Mouse (Mus musculus) heart, embryonic 15.5 days (tissue): ENCODE data around the gene Borcs7. TPM values are rescaled to one million over a fixed set of nuclear protein-coding genes. Genes with fewer than 3 reads are reported as not detected.
A peak's percentile ranks its signal among the peaks of the same experiment; 100 is the strongest.

Source experiments
- ATAC-seq: fragments of 200-750 bp; cut with Nextera tagmentation; replicated peaks from 2 replicates; pipeline ENCODE4 v1.8.0; 2017; ENCODE audit warnings: low read depth, moderate TSS enrichment; ENCODE audit not compliant: insufficient number of reproducible peaks, insufficient read depth, low FRiP score
- H3K27ac ChIP-seq: fragments of 300-500 bp; sonication (generic); 2 replicates; pipeline ENCODE4 v1.5.1; 2015; ENCODE audit warnings: mild to moderate bottlenecking, inconsistent platforms
- H3K27me3 ChIP-seq: fragments of 300-500 bp; sonication (generic); 2 replicates; pipeline ENCODE4 v1.6.1; 2015; ENCODE audit warnings: inconsistent platforms
- H3K36me3 ChIP-seq: fragments of 300-500 bp; sonication (generic); 2 replicates; pipeline ENCODE4 v1.6.1; 2015; ENCODE audit warnings: mild to moderate bottlenecking, inconsistent platforms
- H3K4me1 ChIP-seq: fragments of 300-500 bp; sonication (generic); replicated peaks from 2 replicates; pipeline ENCODE4 v1.6.1; 2015; ENCODE audit warnings: inconsistent platforms
- H3K4me2 ChIP-seq: fragments of 300-500 bp; sonication (generic); 2 replicates; pipeline ENCODE4 v1.6.1; 2015; ENCODE audit warnings: inconsistent platforms, mild to moderate bottlenecking, moderate library complexity
- H3K4me3 ChIP-seq: fragments of 300-500 bp; sonication (generic); 2 replicates; pipeline ENCODE4 v1.5.1; 2015; ENCODE audit warnings: mild to moderate bottlenecking, inconsistent platforms
- H3K9ac ChIP-seq: fragments of 300-500 bp; sonication (generic); 2 replicates; pipeline ENCODE4 v1.6.1; 2015; ENCODE audit warnings: mild to moderate bottlenecking, inconsistent platforms
- H3K9me3 ChIP-seq: fragments of 300-500 bp; sonication (generic); replicated peaks from 2 replicates; pipeline ENCODE4 v1.6.1; 2016; ENCODE audit warnings: inconsistent platforms
- WGBS: fragments of 180-500 bp; shearing (Covaris S2); methylation state at CpG from one replicate; pipeline ENCODE4 v1.1.7; 2015; ENCODE audit warnings: mixed read lengths; 5-methylcytosine and 5-hydroxymethylcytosine counted together
- polyA plus RNA-seq: library from polyadenylated mRNA; unstranded; fragments of >200 nt; fragmentation: Nextera tagmentation; extraction: Ambion mirVana; gene quantifications from 2 replicates; pipeline ENCODE4 v1.2.1, GENCODE M21; 2015

Gene Borcs7
- polyA plus RNA-seq, 1 experiment from 2014 or later = 15.7 TPM

GRCm38 (mm10) chr19:46696482-46696881 is 6.8 kb downstream of the Borcs7 start:
- 93% methylated on average over 8 of the region's 8 CpGs for WGBS
- Histone ChIP-seq H3K36me3 (peaks cover 3% of the 10 kb centered on the region; the same call in 1 of the 2 replicates), H3K4me1 (no peaks in the 10 kb centered on the region), H3K27ac (no peak overlapping the region), H3K4me2 (no peak overlapping the region), H3K9ac (no peak overlapping the region), H3K9me3 (no peaks in the 10 kb centered on the region), H3K27me3 (no peaks in the 10 kb centered on the region), H3K4me3 (no peak overlapping the region)
- ATAC-seq = no peak

DNA sequence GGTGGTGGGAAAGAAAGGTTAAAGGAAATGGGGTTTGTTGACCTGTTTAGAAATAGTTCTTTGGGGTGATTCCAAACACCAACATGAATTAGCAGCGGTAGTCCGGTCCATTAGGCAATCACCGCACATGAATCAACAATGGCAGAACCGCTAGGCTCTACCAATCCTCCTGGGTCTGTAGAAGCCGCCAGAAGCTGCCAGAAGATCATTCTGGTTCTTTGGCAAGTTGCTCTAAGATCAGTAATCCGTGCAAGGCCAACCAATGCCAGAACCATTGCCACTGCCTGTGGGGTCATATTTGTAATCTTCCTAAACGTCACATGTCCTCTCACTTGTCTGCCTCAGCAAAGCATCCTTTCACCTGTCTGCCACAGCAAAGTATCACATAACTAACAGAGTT is 7.2 kb downstream of the Borcs7 start:
- ATAC-seq = no peak

DNA sequence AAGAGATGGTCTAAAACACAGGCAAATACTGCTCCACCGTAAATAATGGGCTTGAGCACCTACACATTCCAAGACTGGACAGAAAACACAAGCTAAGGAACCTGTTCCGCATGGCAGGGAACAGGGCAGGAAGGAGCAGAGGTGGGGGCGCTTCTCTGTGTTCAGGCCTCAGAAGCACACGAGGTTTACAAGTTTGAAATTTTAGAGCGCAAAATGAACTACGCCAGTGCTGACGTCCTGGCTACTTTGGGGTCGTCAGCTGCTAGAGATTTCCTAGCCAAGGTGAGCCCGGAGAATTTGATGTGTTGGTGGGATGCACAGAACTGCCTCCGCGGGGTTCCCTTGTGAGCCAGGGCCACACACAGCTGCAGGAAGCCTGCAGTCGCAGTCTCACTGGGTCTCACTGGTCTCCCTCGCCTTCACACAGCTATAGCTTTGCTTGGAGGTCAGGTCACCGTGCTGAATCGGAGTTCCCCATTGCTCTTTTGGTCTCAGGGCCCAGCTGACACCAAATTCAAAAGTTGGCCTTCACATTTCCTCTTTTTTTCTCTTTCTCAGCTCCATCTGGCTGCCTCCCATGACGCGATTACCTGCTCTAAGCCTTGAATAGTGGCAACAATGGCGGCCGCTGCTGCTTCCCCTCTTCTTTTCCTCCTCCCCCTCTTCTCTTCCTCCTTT is 8.3 kb downstream of the Borcs7 start:
- no peak for ATAC-seq

More for the DNA sequence above, 7.2 kb downstream of the Borcs7 start:
- Histone ChIP-seq H3K4me2 (no peak overlapping the region), H3K4me3 (no peak overlapping the region), H3K9me3 (no peaks in the 10 kb centered on the region), H3K27ac (no peak overlapping the region), H3K36me3 (peaks cover 3% of the 10 kb centered on the region; the same call in 1 of the 2 replicates), H3K27me3 (no peaks in the 10 kb centered on the region), H3K9ac (no peak overlapping the region), H3K4me1 (no peaks in the 10 kb centered on the region)
- 92% methylated on average over 7 of the region's 7 CpGs for WGBS

GRCm38 (mm10) chr19:46699011-46699481 is 9.3 kb downstream of the Borcs7 start:
- 70% methylated on average over 10 of the region's 10 CpGs for WGBS
- Histone ChIP-seq H3K27ac (no peak overlapping the region), H3K9me3 (no peaks in the 10 kb centered on the region), H3K9ac (no peak overlapping the region), H3K36me3 (peaks cover 3% of the 10 kb centered on the region; the same call in 1 of the 2 replicates), H3K4me1 (no peaks in the 10 kb centered on the region), H3K27me3 (no peaks in the 10 kb centered on the region), H3K4me3 (no peak overlapping the region), H3K4me2 (no peak overlapping the region)
- no peak for ATAC-seq

More for the DNA sequence above, 8.3 kb downstream of the Borcs7 start:
- Histone ChIP-seq H3K9ac (no peak overlapping the region), H3K4me3 (no peak overlapping the region), H3K27ac (no peak overlapping the region), H3K4me1 (no peaks in the 10 kb centered on the region), H3K27me3 (no peaks in the 10 kb centered on the region), H3K36me3 (peaks cover 3% of the 10 kb centered on the region; the same call in 1 of the 2 replicates), H3K4me2 (no peak overlapping the region), H3K9me3 (no peaks in the 10 kb centered on the region)
- 59% methylated on average over 19 of the region's 19 CpGs for WGBS

GRCm38 (mm10) chr19:46701156-46701555 is 11.4 kb downstream of the Borcs7 start:
- Histone ChIP-seq H3K27me3 (no peaks in the 10 kb centered on the region), H3K9me3 (no peaks in the 10 kb centered on the region), H3K4me2 (no peak overlapping the region), H3K4me1 (peaks cover 3% of the 10 kb centered on the region; the same call in 1 of the 2 replicates), H3K9ac (no peak overlapping the region), H3K36me3 (no peaks in the 10 kb centered on the region; the same call in 1 of the 2 replicates), H3K27ac (no peak overlapping the region), H3K4me3 (no peak overlapping the region)
- 80% methylated on average over 9 of the region's 9 CpGs for WGBS
- ATAC-seq = no peak

DNA sequence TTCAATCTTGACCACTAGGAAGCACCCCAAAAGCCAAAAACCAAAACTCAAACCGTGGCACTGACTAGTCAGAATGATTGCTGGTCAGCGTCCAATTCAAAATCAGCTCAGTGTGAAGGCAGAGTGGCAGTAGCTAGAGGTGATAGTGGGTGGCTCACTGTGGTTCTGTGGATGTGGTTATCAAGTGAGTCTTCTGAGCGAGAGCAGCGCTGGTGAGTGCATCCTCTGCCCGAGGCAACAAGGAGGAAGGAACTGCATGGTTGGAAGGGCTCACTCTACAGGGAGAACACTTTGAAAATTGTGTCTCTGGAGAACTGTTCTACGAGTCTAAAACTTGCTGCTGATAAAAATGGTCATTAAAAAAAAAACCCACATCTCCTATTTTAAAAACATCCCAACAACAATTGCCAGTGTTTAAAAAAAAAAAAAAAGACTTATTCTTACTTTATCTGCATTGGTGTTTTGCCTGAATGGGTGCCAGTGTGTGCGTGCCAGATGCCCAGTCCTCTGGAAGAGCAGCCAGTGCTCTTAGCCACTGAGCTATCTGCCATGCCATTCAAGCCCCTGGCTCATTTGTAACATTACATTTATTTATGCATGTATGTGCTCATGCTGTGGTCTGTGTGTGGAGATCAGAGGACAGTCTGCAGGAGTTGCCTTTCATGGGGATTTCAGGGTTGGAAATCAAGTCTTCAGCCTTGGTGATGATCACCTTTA is 16.2 kb downstream of the Borcs7 start:
- 48% methylated on average over 7 of the region's 7 CpGs for WGBS
- peaks cover 9% of the 10 kb centered on the region for H3K36me3 ChIP-seq
- no peak overlapping the region for H3K4me2 ChIP-seq
- no peak overlapping the region for H3K27ac ChIP-seq
- H3K4me3 ChIP-seq = no peak overlapping the region
- H3K27me3 ChIP-seq = no peaks in the 10 kb centered on the region
- ATAC-seq = no peak
- peaks cover 19% of the 10 kb centered on the region for H3K4me1 ChIP-seq
- no peak overlapping the region for H3K9ac ChIP-seq
- no peaks in the 10 kb centered on the region for H3K9me3 ChIP-seq

GRCm38 (mm10) chr19:46706540-46707295 is 17.0 kb downstream of the Borcs7 start:
- 63% methylated on average over 9 of the region's 9 CpGs for WGBS
- peaks cover 9% of the 10 kb centered on the region for H3K36me3 ChIP-seq

DNA sequence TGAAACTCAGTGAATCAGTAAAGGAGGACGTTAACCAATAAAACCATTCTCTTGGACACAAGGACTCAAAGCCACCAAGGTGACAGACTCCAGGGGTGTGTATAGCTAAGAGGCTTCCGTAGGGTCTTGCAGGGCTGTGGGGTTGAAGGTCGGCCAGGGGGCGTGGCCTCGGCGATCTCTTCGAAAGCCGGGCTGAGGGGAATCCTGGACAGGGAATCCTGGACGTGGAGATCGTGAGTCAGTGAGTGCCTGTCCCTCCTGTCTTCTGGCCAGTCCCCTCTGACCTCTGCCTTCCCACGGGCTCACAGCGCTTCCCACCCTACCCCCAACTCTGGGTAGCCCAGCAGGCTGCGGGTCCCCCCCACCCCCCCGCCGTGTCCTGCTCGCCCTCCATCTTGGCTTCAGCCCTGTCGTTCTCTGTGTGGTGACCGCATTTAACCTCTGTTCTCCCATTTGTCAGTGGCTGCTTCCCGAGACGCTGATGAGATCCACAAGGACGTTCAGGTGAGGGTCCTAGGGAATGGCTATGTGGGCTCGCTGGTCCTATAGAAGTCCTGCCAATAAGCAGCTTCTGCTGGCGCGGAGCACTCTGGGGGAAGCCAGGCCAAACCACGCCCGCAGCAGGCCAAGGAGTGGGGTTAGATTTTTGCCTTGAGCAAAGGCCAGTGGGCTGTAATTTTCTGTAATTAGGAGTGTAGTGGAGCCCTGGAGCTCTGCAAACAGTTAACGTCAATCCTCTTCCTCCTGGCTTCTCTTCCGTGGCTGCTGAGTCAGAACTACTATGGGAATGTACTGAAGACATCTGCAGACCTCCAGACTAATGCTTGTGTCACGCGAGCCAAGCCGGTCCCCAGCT is 17.8 kb downstream of the Borcs7 start, which contains the start of gene As3mt:
Gene As3mt (plus strand): TSS at position 163 of the 856 bp plus-strand sequence.
- H3K4me2 ChIP-seq = peak within 1 kb of the TSS; percentile 75
- H3K27me3 ChIP-seq = no peaks in the 10 kb centered on the region
- peak within 1 kb of the TSS; percentile 58 for H3K27ac ChIP-seq
- peak within 1 kb of the TSS; percentile 61 for H3K4me3 ChIP-seq
- ATAC-seq = peak; percentile 66
- whole genome bisulfite sequencing = 9% methylated on average over 31 of the region's 31 CpGs
- peaks cover 19% of the 10 kb centered on the region for H3K4me1 ChIP-seq
- H3K9ac ChIP-seq = peak within 1 kb of the TSS; percentile 60
- no peaks in the 10 kb centered on the region for H3K9me3 ChIP-seq
- H3K36me3 ChIP-seq = peaks cover 9% of the 10 kb centered on the region

More at GRCm38 (mm10) chr19:46706540-46707295, 17.0 kb downstream of the Borcs7 start:
- Histone ChIP-seq H3K9ac (peak overlapping the region; percentile 60; the same call in 1 of the 2 replicates), H3K4me3 (peak overlapping the region; percentile 61), H3K27ac (no peak overlapping the region), H3K4me2 (peak overlapping the region; percentile 75), H3K4me1 (peaks cover 19% of the 10 kb centered on the region), H3K27me3 (no peaks in the 10 kb centered on the region), H3K9me3 (no peaks in the 10 kb centered on the region)
- ATAC-seq = no peak

GRCm38 (mm10) chr19:46710614-46711013 is 20.9 kb downstream of the Borcs7 start:
- H3K4me2 ChIP-seq = no peak overlapping the region
- no peak for ATAC-seq
- H3K9me3 ChIP-seq = no peaks in the 10 kb centered on the region
- no peak overlapping the region for H3K4me3 ChIP-seq
- no peaks in the 10 kb centered on the region for H3K27me3 ChIP-seq
- WGBS = 82% methylated on average over 4 of the region's 4 CpGs
- peaks cover 19% of the 10 kb centered on the region for H3K4me1 ChIP-seq
- no peak overlapping the region for H3K9ac ChIP-seq
- H3K27ac ChIP-seq = no peak overlapping the region
- peaks cover 12% of the 10 kb centered on the region for H3K36me3 ChIP-seq

DNA sequence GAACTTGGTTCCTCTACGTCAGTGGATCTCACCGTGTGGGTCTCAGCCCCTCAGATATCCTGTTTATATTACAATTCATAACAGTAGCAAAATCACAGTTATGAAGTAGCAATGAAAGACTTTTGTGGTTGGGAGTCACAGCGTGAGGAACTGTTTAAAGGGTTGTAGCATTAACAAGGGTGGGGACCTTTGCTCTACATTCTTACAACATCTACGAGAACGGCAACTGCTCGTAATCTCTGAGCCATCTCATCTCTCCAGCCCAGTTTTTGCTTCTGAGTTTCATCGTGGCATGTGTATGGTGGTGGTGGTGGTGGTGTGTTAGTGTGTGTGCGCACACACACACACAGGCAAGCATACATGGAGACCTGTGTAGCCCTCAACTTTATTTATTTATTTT is 24.5 kb downstream of the Borcs7 start:
- Histone ChIP-seq H3K4me1 (no peaks in the 10 kb centered on the region), H3K27ac (no peak overlapping the region), H3K4me3 (no peak overlapping the region), H3K36me3 (peaks cover 25% of the 10 kb centered on the region), H3K4me2 (no peak overlapping the region), H3K9me3 (no peaks in the 10 kb centered on the region; the same call in 1 of the 2 replicates), H3K27me3 (no peaks in the 10 kb centered on the region), H3K9ac (no peak overlapping the region)
- ATAC-seq = no peak
- 89% methylated on average over 8 of the region's 8 CpGs for WGBS
